Mouse (Mus musculus): ENCODE measurements at regions not wholly inside any gene's neighbourhood (a gene's known extent, or its start where the extent isn't known, plus 50 kb on each side); places are given as distances from the start of the nearest gene placed in this dataset.

- DNase-seq (ENCODE audit: low spot score), result peak; percentile 85
- Histone ChIP-seq H3K9me3 (replicated peaks; ENCODE audit: control insufficient read depth, low read length) (no peaks in the 10 kb centered on the region), H3K27me3 (ENCODE audit: control insufficient read depth, insufficient read depth, low read length) (no peaks in the 10 kb centered on the region), H3K4me1 (ENCODE audit: control insufficient read depth, insufficient read depth) (peaks cover 34% of the 10 kb centered on the region), H3K9ac (replicated peaks; ENCODE audit: low read depth, low read length) (no peak overlapping the region), H3K36me3 (replicated peaks; ENCODE audit: control insufficient read depth, insufficient read depth, low read length) (no peaks in the 10 kb centered on the region), H3K4me2 (ENCODE audit: low read depth, low read length) (no peak overlapping the region), H3K4me3 (ENCODE audit: low read depth, low read length) (no peak overlapping the region), H3K27ac (ENCODE audit: low read depth) (no peak overlapping the region)
- 7% methylated on average over 10 of the region's 10 CpGs for WGBS
- TF ChIP-seq CTCF (IDR thresholded peaks at IDR 0.05; ENCODE audit: low read depth) (peak; percentile 96), EP300 (IDR thresholded peaks at IDR 0.05; ENCODE audit: low read depth) (no peak)
- ATAC-seq (ENCODE audit: insufficient read depth, low read depth), result 0 out of 2 replicates have a peak, but pooled peaks have one; percentile 19
These were observed 250.7 kb upstream of the Tsc22d2 start for GRCm38 (mm10) chr3:58163806-58164205.

- peak; percentile 83 for ATAC-seq (ENCODE audit: insufficient read depth, low read depth)
- TF ChIP-seq CTCF (IDR thresholded peaks at IDR 0.05; ENCODE audit: low read depth) (no peak), EP300 (IDR thresholded peaks at IDR 0.05; ENCODE audit: low read depth) (0 out of 2 replicates have a peak, but pooled peaks have one; percentile 41)
- H3K4me3 ChIP-seq (ENCODE audit: low read depth, low read length), result no peak overlapping the region
- H3K9me3 ChIP-seq (replicated peaks; ENCODE audit: control insufficient read depth, low read length), result no peaks in the 10 kb centered on the region
- peak overlapping the region; percentile 74 for H3K27ac ChIP-seq (ENCODE audit: low read depth)
- no peak overlapping the region for H3K4me2 ChIP-seq (ENCODE audit: low read depth, low read length)
- peaks cover 30% of the 10 kb centered on the region for H3K4me1 ChIP-seq (ENCODE audit: control insufficient read depth, insufficient read depth)
- H3K27me3 ChIP-seq (ENCODE audit: control insufficient read depth, insufficient read depth, low read length), result no peaks in the 10 kb centered on the region
- 7% methylated on average over 2 of the region's 2 CpGs for WGBS
- H3K36me3 ChIP-seq (replicated peaks; ENCODE audit: control insufficient read depth, insufficient read depth, low read length), result no peaks in the 10 kb centered on the region
- peak; percentile 65 for DNase-seq (ENCODE audit: low spot score)
- H3K9ac ChIP-seq (replicated peaks; ENCODE audit: low read depth, low read length), result no peak overlapping the region
These were observed 247.9 kb upstream of the Tsc22d2 start for GRCm38 (mm10) chr3:58166628-58167027.

DNA sequence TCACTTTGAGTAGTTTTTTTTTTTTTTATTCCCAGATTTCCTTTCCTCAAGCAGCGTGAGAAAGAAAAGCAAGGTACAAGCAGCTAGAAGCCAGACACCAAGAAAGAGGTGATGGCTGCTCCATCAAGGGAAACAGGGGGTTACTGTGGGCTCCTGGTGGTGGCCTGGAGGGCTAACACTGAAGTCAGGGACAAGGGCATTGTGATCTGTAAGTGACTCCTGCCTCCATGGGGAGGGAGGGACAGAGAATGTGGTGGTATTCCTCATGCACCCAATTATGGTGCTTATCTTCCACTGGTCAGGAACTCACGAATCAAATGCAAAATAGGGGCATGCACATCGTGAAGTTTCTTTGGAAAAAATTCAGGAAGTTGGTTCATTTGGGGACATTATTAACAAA is 247.4 kb upstream of the Tsc22d2 start:
- Histone ChIP-seq H3K9me3 (replicated peaks; ENCODE audit: control insufficient read depth, low read length) (no peaks in the 10 kb centered on the region), H3K27ac (ENCODE audit: low read depth) (peak overlapping the region; percentile 74), H3K36me3 (replicated peaks; ENCODE audit: control insufficient read depth, insufficient read depth, low read length) (no peaks in the 10 kb centered on the region), H3K4me2 (ENCODE audit: low read depth, low read length) (no peak overlapping the region), H3K4me3 (ENCODE audit: low read depth, low read length) (no peak overlapping the region), H3K4me1 (ENCODE audit: control insufficient read depth, insufficient read depth) (peaks cover 25% of the 10 kb centered on the region), H3K9ac (replicated peaks; ENCODE audit: low read depth, low read length) (no peak overlapping the region), H3K27me3 (ENCODE audit: control insufficient read depth, insufficient read depth, low read length) (no peaks in the 10 kb centered on the region)
- DNase-seq (ENCODE audit: low spot score) (no peak), ATAC-seq (ENCODE audit: insufficient read depth, low read depth) (no peak)
- WGBS, result 32% methylated on average over 3 of the region's 3 CpGs
- TF ChIP-seq CTCF (IDR thresholded peaks at IDR 0.05; ENCODE audit: low read depth), result no peak
- no peak for TF ChIP-seq EP300 (IDR thresholded peaks at IDR 0.05; ENCODE audit: low read depth)

DNA sequence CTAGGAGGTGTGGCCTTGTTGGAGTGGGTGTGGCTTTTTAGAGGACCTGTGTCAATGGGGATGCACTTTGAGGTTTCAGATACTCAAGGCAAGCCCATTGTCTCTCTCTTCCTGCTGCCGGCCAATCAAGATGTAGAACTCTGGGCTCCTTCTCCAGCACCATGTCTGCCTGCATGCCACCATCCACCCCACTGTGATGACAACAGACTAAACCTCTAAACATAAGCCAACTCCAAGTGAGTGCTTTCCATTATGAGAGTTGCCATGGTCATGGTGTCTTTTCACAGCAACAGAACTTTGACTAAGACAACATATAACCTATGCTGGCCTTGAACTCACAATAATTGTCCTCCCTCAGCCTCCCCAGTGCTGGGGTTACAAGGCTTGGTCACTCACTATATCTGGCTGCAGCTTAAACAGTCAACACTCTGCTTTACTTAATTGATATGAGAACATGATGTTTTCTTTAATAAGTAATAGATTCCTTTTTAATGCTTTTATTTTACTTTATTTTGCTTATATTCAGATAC is 246.7 kb upstream of the Tsc22d2 start:
- WGBS, result 90% methylated on average over 1 of the region's 1 CpGs
- Histone ChIP-seq H3K4me3 (ENCODE audit: low read depth, low read length) (no peak overlapping the region), H3K4me1 (ENCODE audit: control insufficient read depth, insufficient read depth) (peaks cover 20% of the 10 kb centered on the region), H3K36me3 (replicated peaks; ENCODE audit: control insufficient read depth, insufficient read depth, low read length) (no peaks in the 10 kb centered on the region), H3K27ac (ENCODE audit: low read depth) (no peak overlapping the region), H3K9ac (replicated peaks; ENCODE audit: low read depth, low read length) (no peak overlapping the region), H3K9me3 (replicated peaks; ENCODE audit: control insufficient read depth, low read length) (no peaks in the 10 kb centered on the region), H3K4me2 (ENCODE audit: low read depth, low read length) (no peak overlapping the region), H3K27me3 (ENCODE audit: control insufficient read depth, insufficient read depth, low read length) (no peaks in the 10 kb centered on the region)
- ATAC-seq (ENCODE audit: insufficient read depth, low read depth) (no peak), DNase-seq (ENCODE audit: low spot score) (no peak)
- TF ChIP-seq EP300 (IDR thresholded peaks at IDR 0.05; ENCODE audit: low read depth) (no peak), CTCF (IDR thresholded peaks at IDR 0.05; ENCODE audit: low read depth) (no peak)

- H3K36me3 ChIP-seq (replicated peaks; ENCODE audit: control insufficient read depth, insufficient read depth, low read length), result no peaks in the 10 kb centered on the region
- no peaks in the 10 kb centered on the region for H3K9me3 ChIP-seq (replicated peaks; ENCODE audit: control insufficient read depth, low read length)
- no peak overlapping the region for H3K4me3 ChIP-seq (ENCODE audit: low read depth, low read length)
- H3K4me1 ChIP-seq (ENCODE audit: control insufficient read depth, insufficient read depth), result peaks cover 18% of the 10 kb centered on the region
- TF ChIP-seq CTCF (IDR thresholded peaks at IDR 0.05; ENCODE audit: low read depth) (no peak), EP300 (IDR thresholded peaks at IDR 0.05; ENCODE audit: low read depth) (no peak)
- no peak overlapping the region for H3K4me2 ChIP-seq (ENCODE audit: low read depth, low read length)
- ATAC-seq (ENCODE audit: insufficient read depth, low read depth), result no peak
- DNase-seq (ENCODE audit: low spot score), result no peak
- H3K9ac ChIP-seq (replicated peaks; ENCODE audit: low read depth, low read length), result no peak overlapping the region
- 0 out of 2 replicates have a peak overlapping the region, but pooled peaks have one; percentile 2 for H3K27ac ChIP-seq (ENCODE audit: low read depth)
- 60% methylated on average over 14 of the region's 14 CpGs for WGBS
- no peaks in the 10 kb centered on the region for H3K27me3 ChIP-seq (ENCODE audit: control insufficient read depth, insufficient read depth, low read length)
These were observed 245.9 kb upstream of the Tsc22d2 start for GRCm38 (mm10) chr3:58168522-58169185.

All from heart, postnatal 0 days (tissue).